Mouse (Mus musculus) MEL (cell line): ENCODE results near the gene Ppib. TPM values are rescaled to one million over a fixed set of nuclear protein-coding genes. Genes with fewer than 3 reads are reported as not detected.
A peak's percentile ranks its signal among the peaks of the same experiment; 100 is the strongest.

Source experiments
- DNase-seq: peaks from one replicate; pipeline ENCODE4 v3.0.0; 2011; ENCODE audit warnings: low read depth, low spot score
- H3K27ac ChIP-seq: 2 replicates; pipeline ENCODE4 v1.5.1; 2012; ENCODE audit warnings: low read depth, mild to moderate bottlenecking, control low read depth, low read length, moderate library complexity; ENCODE audit not compliant: control insufficient read depth
- H3K27me3 ChIP-seq, 2 experiments: fragments of 150-350 bp in 1 of 2; sonication (generic) in 1 of 2; 2 replicates each; pipeline ENCODE4 v1.6.1; 2012; ENCODE audit warnings: low read length in 2 of 2, mild to moderate bottlenecking in 2 of 2, improper control_type of control experiment in 1 of 2, moderate library complexity in 1 of 2; ENCODE audit not compliant: insufficient read depth in 2 of 2, control insufficient read depth in 1 of 2
- H3K36me3 ChIP-seq, 2 experiments: 2 replicates each; pipeline ENCODE4 v1.6.1; 2012 to 2014; ENCODE audit warnings: low read length in 2 of 2, improper control_type of control experiment in 1 of 2, inconsistent platforms in 1 of 2, mild to moderate bottlenecking in 1 of 2; ENCODE audit not compliant: insufficient read depth in 2 of 2, control insufficient read depth in 1 of 2
- H3K4me1 ChIP-seq, 2 experiments: fragments of 150-350 bp in 1 of 2; sonication (generic) in 1 of 2; 2 replicates each; pipeline ENCODE4 v1.6.1; 2012; ENCODE audit warnings: low read length in 2 of 2, improper control_type of control experiment in 1 of 2, mild to moderate bottlenecking in 1 of 2; ENCODE audit not compliant: insufficient read depth in 2 of 2, control insufficient read depth in 1 of 2
- H3K4me3 ChIP-seq, 2 experiments: fragments of 150-350 bp in 1 of 2; sonication (generic) in 1 of 2; 2 replicates each; pipeline ENCODE4 v1.5.1; 2012; ENCODE audit warnings: low read depth in 2 of 2, low read length in 2 of 2, mild to moderate bottlenecking in 2 of 2, moderate library complexity in 2 of 2, control low read depth in 1 of 2, improper control_type of control experiment in 1 of 2; ENCODE audit not compliant: control insufficient read depth in 1 of 2, insufficient read depth in 1 of 2
- H3K79me2 ChIP-seq: 2 replicates; pipeline ENCODE4 v1.6.1; 2012; ENCODE audit warnings: mild to moderate bottlenecking, low read length, moderate library complexity; ENCODE audit not compliant: control insufficient read depth, poor library complexity, insufficient read depth
- H3K9ac ChIP-seq: 2 replicates; pipeline ENCODE4 v1.6.1; 2012; ENCODE audit warnings: low read depth, mild to moderate bottlenecking, control low read depth, low read length, moderate library complexity; ENCODE audit not compliant: control insufficient read depth, poor library complexity, severe bottlenecking
- H3K9me3 ChIP-seq: fragments of 150-350 bp; sonication (generic); replicated peaks from 2 replicates; pipeline ENCODE4 v1.6.1; 2012; ENCODE audit warnings: mild to moderate bottlenecking, low read length, improper control_type of control experiment, moderate library complexity; ENCODE audit not compliant: insufficient read depth
- CHD2 ChIP-seq: IDR thresholded peaks from 2 replicates; pipeline ENCODE4 v1.6.1; 2011; ENCODE audit warnings: low read length, improper control_type of control experiment
- E2F4 ChIP-seq: IDR thresholded peaks from 2 replicates; pipeline ENCODE4 v1.6.1; 2011; ENCODE audit warnings: low read depth, low read length, improper control_type of control experiment, borderline replicate concordance
- ELF1 ChIP-seq: IDR thresholded peaks from 2 replicates; pipeline ENCODE4 v1.6.1; 2014; ENCODE audit warnings: low read depth, mild to moderate bottlenecking, inconsistent platforms, low read length, improper control_type of control experiment, moderate library complexity
- EP300 ChIP-seq, 2 experiments: IDR thresholded peaks; 2 replicates each; pipeline ENCODE4 v1.6.1; 2011; ENCODE audit warnings: improper control_type of control experiment in 2 of 2, low read length in 2 of 2, low read depth in 1 of 2, mild to moderate bottlenecking in 1 of 2
- ETS1 ChIP-seq: IDR thresholded peaks from 2 replicates; pipeline ENCODE4 v1.6.1; 2012; ENCODE audit warnings: low read depth, mild to moderate bottlenecking, inconsistent platforms, low read length, improper control_type of control experiment, moderate library complexity
- GATA1 ChIP-seq: IDR thresholded peaks from 2 replicates; pipeline ENCODE4 v1.6.1; 2011; ENCODE audit warnings: low read depth, low read length, improper control_type of control experiment
- JUND ChIP-seq: IDR thresholded peaks from 2 replicates; pipeline ENCODE4 v1.6.1; 2011; ENCODE audit warnings: low read depth, mild to moderate bottlenecking, improper control_type of control experiment, low read length
- KAT2A ChIP-seq: conservative IDR thresholded peaks from 2 replicates; pipeline ENCODE4 v1.6.1; 2012; ENCODE audit warnings: low read depth, low read length, improper control_type of control experiment, inconsistent platforms
- MAFK ChIP-seq: IDR thresholded peaks from 2 replicates; pipeline ENCODE4 v1.6.1; 2011; ENCODE audit warnings: low read depth, mild to moderate bottlenecking, low read length, improper control_type of control experiment, borderline replicate concordance
- MAX ChIP-seq: IDR thresholded peaks from 2 replicates; pipeline ENCODE4 v1.6.1; 2011; ENCODE audit warnings: low read length, improper control_type of control experiment
- MAZ ChIP-seq: IDR thresholded peaks from 2 replicates; pipeline ENCODE4 v1.6.1; 2012; ENCODE audit warnings: low read depth, mild to moderate bottlenecking, inconsistent platforms, low read length, improper control_type of control experiment
- MXI1 ChIP-seq: IDR thresholded peaks from 2 replicates; pipeline ENCODE4 v1.6.1; 2011; ENCODE audit warnings: mild to moderate bottlenecking, low read depth, low read length, improper control_type of control experiment
- NELFE ChIP-seq: IDR thresholded peaks from 2 replicates; pipeline ENCODE4 v1.6.1; 2011; ENCODE audit warnings: low read depth, low read length, improper control_type of control experiment
- POLR2A ChIP-seq, 2 experiments: IDR thresholded peaks; 2 replicates each; pipeline ENCODE4 v1.6.1; 2011 to 2012; ENCODE audit warnings: low read length in 2 of 2, mild to moderate bottlenecking in 2 of 2, control low read depth in 1 of 2, improper control_type of control experiment in 1 of 2, low read depth in 1 of 2, moderate library complexity in 1 of 2; ENCODE audit not compliant: control insufficient read depth in 1 of 2, insufficient read depth in 1 of 2, poor library complexity in 1 of 2
- POLR2AphosphoS5 ChIP-seq: IDR thresholded peaks from 2 replicates; pipeline ENCODE4 v1.6.1; 2012; ENCODE audit warnings: low read depth, borderline replicate concordance, mild to moderate bottlenecking, inconsistent platforms, low read length, moderate library complexity, mixed read lengths
- RAD21 ChIP-seq: IDR thresholded peaks from 2 replicates; pipeline ENCODE4 v1.6.1; 2011; ENCODE audit warnings: mild to moderate bottlenecking, low read depth, low read length, improper control_type of control experiment
- RCOR1 ChIP-seq: IDR thresholded peaks from 2 replicates; pipeline ENCODE4 v1.6.1; 2012; ENCODE audit warnings: low read depth, mild to moderate bottlenecking, inconsistent platforms, low read length, improper control_type of control experiment
- SIN3A ChIP-seq: IDR thresholded peaks from 2 replicates; pipeline ENCODE4 v1.6.1; 2012; ENCODE audit warnings: low read length, improper control_type of control experiment, inconsistent platforms
- TAL1 ChIP-seq: IDR thresholded peaks from 2 replicates; pipeline ENCODE4 v1.6.1; 2012; ENCODE audit warnings: mild to moderate bottlenecking, inconsistent platforms, low read length, moderate library complexity, mixed read lengths
- TBP ChIP-seq: IDR thresholded peaks from 2 replicates; pipeline ENCODE4 v1.8.0; 2011; ENCODE audit warnings: low read depth, low read length, improper control_type of control experiment
- TCF12 ChIP-seq: IDR thresholded peaks from 2 replicates; pipeline ENCODE4 v1.6.1; 2014; ENCODE audit warnings: low read depth, mild to moderate bottlenecking, inconsistent platforms, low read length, improper control_type of control experiment, moderate library complexity
- UBTF ChIP-seq: IDR thresholded peaks from 2 replicates; pipeline ENCODE4 v1.6.1; 2012; ENCODE audit warnings: low read depth, mild to moderate bottlenecking, inconsistent platforms, low read length, improper control_type of control experiment, moderate library complexity, borderline replicate concordance; ENCODE audit not compliant: insufficient read depth
- USF1 ChIP-seq: IDR thresholded peaks from 2 replicates; pipeline ENCODE4 v1.6.1; 2014; ENCODE audit warnings: low read depth, mild to moderate bottlenecking, inconsistent platforms, low read length, improper control_type of control experiment, moderate library complexity
- USF2 ChIP-seq, 2 experiments: IDR thresholded peaks; 2 replicates each; pipeline ENCODE4 v1.6.1; 2011 to 2012; ENCODE audit warnings: improper control_type of control experiment in 2 of 2, low read length in 2 of 2, borderline replicate concordance in 1 of 2, inconsistent platforms in 1 of 2, low read depth in 1 of 2, mild to moderate bottlenecking in 1 of 2; ENCODE audit not compliant: insufficient read depth in 1 of 2
- ZC3H11A ChIP-seq: IDR thresholded peaks from 2 replicates; pipeline ENCODE4 v1.6.1; 2012; ENCODE audit warnings: low read depth, mild to moderate bottlenecking, inconsistent platforms, low read length, improper control_type of control experiment
- ZMIZ1 ChIP-seq: IDR thresholded peaks from 2 replicates; pipeline ENCODE4 v1.6.1; 2012; ENCODE audit warnings: low read depth, mild to moderate bottlenecking, inconsistent platforms, low read length, improper control_type of control experiment, moderate library complexity
- ZNF384 ChIP-seq: IDR thresholded peaks from 2 replicates; pipeline ENCODE4 v1.6.1; 2012; ENCODE audit warnings: low read depth, mild to moderate bottlenecking, inconsistent platforms, low read length, improper control_type of control experiment
- polyA plus RNA-seq, 2 experiments: library from polyadenylated mRNA; stranded (reverse) in 1 of 2; unstranded in 1 of 2; fragments of >175 nt in 1 of 2; fragments of >200 nt in 1 of 2; gene quantifications; 2 replicates each; pipeline versions ENCODE4 v1.2.1 to v1.2.4; 2012; ENCODE audit warnings: low replicate concordance in 2 of 2, low read depth in 1 of 2; ENCODE audit not compliant: insufficient read length in 2 of 2, insufficient read depth in 1 of 2, missing spikeins in 1 of 2
- total RNA-seq: library from RNA; depleted of rRNA; stranded (reverse); fragments of 300-350 nt; gene quantifications from 2 replicates; pipeline ENCODE4 v1.2.3, GENCODE M21; 2012

Gene Ppib
- total and polyA plus RNA-seq, 3 experiments = 291 to 413 TPM; not detected in 1

- H3K79me2 ChIP-seq = no peaks in the 10 kb centered on the region
- H3K36me3 ChIP-seq = peaks cover 5% of the 10 kb centered on the region in 2 experiments
- H3K27ac ChIP-seq = no peak overlapping the region
- peaks cover 0 to 6% of the 10 kb centered on the region in 2 experiments; a peak in 2 of 4 replicates for H3K4me1 ChIP-seq
- no peaks in the 10 kb centered on the region for H3K9me3 ChIP-seq
- no peak overlapping the region for H3K9ac ChIP-seq
- no peak overlapping the region for H3K4me3 ChIP-seq
- no peaks in the 10 kb centered on the region for H3K27me3 ChIP-seq
- DNase-seq = no peak
- TF ChIP-seq GATA1 = peak; percentile 40; the same call in 1 of the 2 replicates
- TF ChIP-seq ZC3H11A = no peak
- TF ChIP-seq, all 39 proteins: peak for 1
Measured at GRCm38 (mm10) chr9:66068056-66068455, 8.0 kb downstream of the Ppib start.

GRCm38 (mm10) chr9:66068971-66069391 is 9.0 kb downstream of the Ppib start:
- no peak for DNase-seq
- Histone ChIP-seq H3K9ac (peak overlapping the region; percentile 41), H3K4me1 (peaks cover 0 to 6% of the 10 kb centered on the region in 2 experiments; a peak in 2 of 4 replicates), H3K4me3 (peak overlapping the region; percentile 54 to 83), H3K79me2 (no peaks in the 10 kb centered on the region), H3K27me3 (no peaks in the 10 kb centered on the region), H3K36me3 (peaks cover under 1 to 5% of the 10 kb centered on the region in 2 experiments), H3K27ac (no peak overlapping the region), H3K9me3 (no peaks in the 10 kb centered on the region)
- no peak for TF ChIP-seq MAFK

- H3K9ac ChIP-seq = peak within 1 kb of the TSS; percentile 41
- H3K27me3 ChIP-seq = no peaks in the 10 kb centered on the region
- peaks cover 0 to 5% of the 10 kb centered on the region in 2 experiments; a peak in 3 of 4 replicates for H3K36me3 ChIP-seq
- H3K9me3 ChIP-seq = no peaks in the 10 kb centered on the region
- no peak within 1 kb of the TSS for H3K27ac ChIP-seq
- H3K79me2 ChIP-seq = no peaks in the 10 kb centered on the region
- peak; percentile 93 for DNase-seq
- peak within 1 kb of the TSS; percentile 54 to 83 for H3K4me3 ChIP-seq
- H3K4me1 ChIP-seq = peaks cover 0 to 6% of the 10 kb centered on the region in 2 experiments; a peak in 2 of 4 replicates
- TF ChIP-seq POLR2AphosphoS5 (no peak), USF2 (IDR thresholded peaks at IDR 0.05; ENCODE audit: borderline replicate concordance in 1 of 2, insufficient read depth in 1 of 2, low read depth in 1 of 2, low read length in 2 of 2) (no peak), ELF1 (no peak), RAD21 (no peak), ETS1 (0 out of 2 replicates have a peak, but pooled peaks have one; percentile 5), POLR2A (IDR thresholded peaks at IDR 0.05; ENCODE audit: control insufficient read depth in 1 of 2, insufficient read depth in 1 of 2, low read depth in 1 of 2, low read length in 2 of 2, poor library complexity in 1 of 2) (no peak), UBTF (no peak), JUND (no peak), ZMIZ1 (no peak), ZNF384 (no peak), RCOR1 (no peak), TAL1 (peak; percentile 70), MAX (no peak), ZC3H11A (no peak), EP300 (IDR thresholded peaks at IDR 0.05; ENCODE audit: low read depth in 1 of 2, low read length in 2 of 2) (peak; percentile 26 to 34; a peak in 2 of 4 replicates), TCF12 (peak; percentile 31; the same call in 1 of the 2 replicates), MAZ (no peak), SIN3A (0 out of 2 replicates have a peak, but pooled peaks have one; percentile 4), USF1 (no peak), MXI1 (peak; percentile 38), NELFE (no peak), KAT2A (no peak), E2F4 (no peak), TBP (no peak), CHD2 (no peak)
Measured at GRCm38 (mm10) chr9:66069583-66069982, 9.6 kb downstream of the Ppib start, which contains the start of gene Snx22. Snx22 (minus strand) TSS chr9:66069719.
